Mouse (Mus musculus) leukemia stem cell, adult 10-12 weeks (primary cell): Measurements from ENCODE around the gene Spns3. TPM values are rescaled to one million over a fixed set of nuclear protein-coding genes. Genes with fewer than 3 reads are reported as not detected.

ENCODE experiments used
- polyA plus RNA-seq: library from polyadenylated mRNA; stranded (reverse); fragments of >175 nt; gene quantifications from 2 replicates; pipeline ENCODE4 v1.2.3, GENCODE M21; 2012; ENCODE audit warnings: low replicate concordance

Gene Spns3
- polyA plus RNA-seq, result 4.5 and 5.6 TPM in 2 replicates

DNA sequence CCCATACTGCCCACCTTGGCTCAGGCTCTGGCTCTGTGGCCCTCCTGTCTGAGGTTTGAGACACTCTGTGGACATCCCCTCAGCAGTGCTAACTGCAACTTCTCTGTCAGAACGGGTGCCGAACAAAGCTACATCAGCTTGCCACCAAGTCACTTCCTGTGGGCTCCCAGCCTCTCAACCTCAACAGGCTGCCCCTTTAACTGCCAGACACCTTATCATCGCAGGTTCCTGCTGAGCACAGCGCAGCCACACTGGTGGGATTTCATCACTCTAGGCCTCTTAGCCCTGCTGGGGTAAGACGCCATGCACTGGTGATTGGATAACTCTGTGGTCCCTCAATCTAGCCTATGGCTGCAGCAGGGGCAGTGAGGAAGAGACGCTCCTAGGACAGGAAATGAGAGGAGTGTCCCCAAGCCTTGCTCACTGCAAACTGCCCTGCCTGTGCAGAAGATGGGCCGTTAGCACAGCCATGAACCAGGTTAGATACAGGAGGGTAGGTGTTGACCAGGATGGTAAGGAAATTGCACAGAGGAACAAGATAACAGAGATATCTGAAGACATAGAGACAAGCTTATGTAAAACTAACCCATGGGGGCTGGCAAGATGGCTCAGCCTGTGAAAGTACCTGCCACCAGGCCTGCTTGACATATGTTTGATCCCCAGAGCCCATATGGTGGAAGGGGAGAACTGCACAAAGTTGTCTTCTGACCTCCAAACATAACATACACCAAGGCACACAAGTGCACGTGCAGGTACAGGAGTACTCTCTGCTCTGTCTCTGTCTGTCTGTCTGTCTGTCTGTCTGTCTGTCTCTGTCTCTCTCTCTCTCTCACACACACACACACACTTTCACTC is at the start of gene Spns3:
TSS of gene Spns3 (minus strand) at position 373 of the 855 bp plus-strand sequence.

DNA sequence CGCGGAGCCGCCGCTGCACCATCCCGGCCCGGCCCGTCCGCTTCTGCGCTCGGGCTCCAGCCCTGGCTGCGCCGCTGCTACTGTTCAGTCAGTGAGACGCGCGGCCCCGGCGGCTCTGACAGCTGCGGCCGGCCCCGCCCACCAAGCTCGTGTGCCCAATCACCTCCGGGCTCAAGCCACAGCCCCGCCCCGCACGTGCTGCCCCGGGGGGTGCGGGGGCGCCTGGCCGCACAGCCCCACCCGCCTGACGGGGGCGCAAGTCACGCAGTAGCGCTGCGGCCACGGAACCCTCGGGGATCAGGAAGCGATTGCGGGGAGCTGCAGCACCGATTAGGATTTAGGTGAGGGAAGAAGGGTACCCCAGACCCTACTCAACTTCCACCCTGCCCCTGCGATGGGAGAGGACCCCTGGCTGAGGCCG is 60.4 kb downstream of the Spns3 start, which contains the start of gene Spns2:
TSS of gene Spns2 (minus strand) at position 24 of the 421 bp plus-strand sequence.

Other genes starting within 250 kb of the Spns3 start
- 0.74 and 2.4 TPM in 2 replicates for gene Xaf1, start 248.9 kb downstream of the Spns3 start, polyA plus RNA-seq
- not detected in 2 replicates for gene Fbxo39, start 236.1 kb downstream of the Spns3 start, polyA plus RNA-seq
- gene Tekt1, start 188.1 kb downstream of the Spns3 start, polyA plus RNA-seq, result not detected in 2 replicates
- gene Smtnl2, start 138.8 kb downstream of the Spns3 start, polyA plus RNA-seq, result 0.10 TPM in 1 of 2 replicates, not detected in the other
- not detected in 2 replicates for gene Ggt6, start 115.0 kb downstream of the Spns3 start, polyA plus RNA-seq
- gene Mybbp1a, start 109.2 kb downstream of the Spns3 start, polyA plus RNA-seq, result 79.4 and 159 TPM in 2 replicates
- gene Spns2, start 60.6 kb downstream of the Spns3 start, polyA plus RNA-seq, result 1.5 and 2.2 TPM in 2 replicates
- 41.4 and 43.4 TPM in 2 replicates for gene Ube2g1, start 56.8 kb upstream of the Spns3 start, polyA plus RNA-seq
- 3.4 and 12.5 TPM in 2 replicates for gene Ankfy1, start 139.5 kb upstream of the Spns3 start, polyA plus RNA-seq
- 0.16 and 1.4 TPM in 2 replicates for gene Cyb5d2, start 245.6 kb upstream of the Spns3 start, polyA plus RNA-seq
- 12.6 and 13.5 TPM in 2 replicates for gene Zzef1, start 245.7 kb upstream of the Spns3 start, polyA plus RNA-seq